Mouse (Mus musculus): ENCODE data around the gene Vmn1r188.
"Not testable (repeated sequence)": the region's sequence is repeated elsewhere in the genome, so short reads cannot be mapped to it uniquely, and the experiment has no call there.

Vmn1r188 gene

DNA sequence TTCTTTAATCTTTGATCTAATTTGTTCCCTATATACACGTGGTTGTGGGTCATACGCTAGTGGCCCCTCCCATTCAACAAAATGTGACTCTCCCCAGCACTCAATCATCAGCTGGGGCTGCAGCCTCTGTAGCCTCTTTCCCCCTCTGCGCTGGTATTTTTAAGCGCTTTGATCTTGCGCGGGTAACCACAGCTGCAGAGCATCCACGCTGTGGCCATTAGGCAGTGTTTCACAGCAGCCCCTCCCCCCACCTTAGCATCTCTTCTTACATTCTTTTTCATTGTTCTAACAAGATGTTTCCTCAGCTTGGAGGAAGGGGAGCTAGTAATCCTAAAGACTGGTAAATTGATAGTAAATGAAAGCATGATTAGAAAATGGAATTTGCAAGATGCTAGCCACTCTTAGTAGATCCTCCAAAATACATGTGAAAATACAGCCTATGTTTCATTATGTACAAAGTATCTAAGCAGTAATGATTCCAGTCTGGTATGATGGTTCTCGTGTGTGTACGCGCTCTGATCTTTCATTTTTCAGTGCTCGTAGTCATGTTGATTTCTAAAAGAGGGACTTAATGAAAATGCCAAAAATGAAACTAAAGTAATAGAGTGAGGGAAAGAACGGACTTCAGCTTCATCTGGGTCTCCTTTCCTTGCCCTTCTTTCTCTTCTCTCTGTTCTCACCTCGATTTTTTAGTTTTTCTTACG, 34.4 kb upstream of the Vmn1r188 start:
- DNase-seq (ENCODE audit: low spot score): no peak

DNA sequence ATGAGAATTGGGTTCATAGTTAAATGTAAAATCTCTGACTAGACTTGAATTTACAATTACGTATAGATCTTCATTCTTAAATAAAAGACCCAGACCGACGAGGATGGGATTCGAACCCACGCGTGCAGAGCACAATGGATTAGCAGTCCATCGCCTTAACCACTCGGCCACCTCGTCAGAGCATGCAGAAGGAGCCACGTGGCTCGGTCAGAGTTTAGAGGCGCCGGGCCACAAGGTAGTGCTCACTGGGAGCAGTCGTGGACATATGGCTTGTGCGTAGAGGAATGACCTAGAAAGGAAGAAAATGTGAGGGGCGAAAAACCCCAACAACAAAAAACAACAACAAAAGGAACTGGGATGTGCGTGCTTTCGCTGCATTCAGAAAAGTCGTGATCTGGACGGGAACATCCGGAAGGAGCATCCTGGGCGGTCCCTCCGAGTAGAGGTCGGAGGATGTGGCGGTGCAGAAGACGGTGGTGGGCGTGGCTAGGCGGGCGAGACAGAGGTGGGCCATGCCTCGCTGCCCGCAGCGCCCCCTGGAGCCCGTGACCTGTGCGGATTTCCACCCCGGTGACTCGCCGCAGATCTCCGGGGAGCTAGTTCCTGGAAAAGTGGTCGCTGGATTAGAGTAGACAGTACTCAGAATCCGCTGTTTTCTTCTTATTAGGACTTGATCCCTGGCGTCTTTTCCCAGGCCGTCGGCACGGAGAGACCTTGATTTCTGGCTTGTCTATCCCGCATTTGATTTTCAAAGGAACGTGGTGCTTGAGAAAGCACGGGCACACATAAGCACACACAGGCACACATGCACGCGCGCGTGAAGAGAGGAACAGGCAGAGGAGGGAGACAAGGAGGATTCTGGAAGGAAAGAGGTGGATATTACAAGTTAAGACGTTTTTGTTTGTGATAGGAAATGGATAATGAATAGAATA, 33.4 kb upstream of the Vmn1r188 start:
- peak; percentile 69 for DNase-seq (ENCODE audit: low spot score)

DNA sequence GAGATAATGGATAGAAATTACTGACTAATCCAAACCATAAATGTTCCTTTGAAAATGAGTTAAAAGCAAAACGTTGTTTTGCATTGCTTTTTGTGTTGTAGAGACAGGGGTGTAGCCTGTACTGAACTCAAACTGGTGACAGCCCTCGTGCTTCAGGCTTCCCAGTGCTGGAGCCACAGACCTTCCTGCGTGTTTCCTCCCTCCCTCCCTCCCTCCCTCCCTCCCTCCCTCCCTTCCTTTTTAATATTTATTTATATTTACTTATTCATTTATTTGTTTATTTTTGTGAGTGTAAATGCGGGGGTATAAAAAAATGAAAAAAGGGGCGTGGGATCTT, 32.7 kb upstream of the Vmn1r188 start:
- DNase-seq (ENCODE audit: low spot score): no peak

DNA sequence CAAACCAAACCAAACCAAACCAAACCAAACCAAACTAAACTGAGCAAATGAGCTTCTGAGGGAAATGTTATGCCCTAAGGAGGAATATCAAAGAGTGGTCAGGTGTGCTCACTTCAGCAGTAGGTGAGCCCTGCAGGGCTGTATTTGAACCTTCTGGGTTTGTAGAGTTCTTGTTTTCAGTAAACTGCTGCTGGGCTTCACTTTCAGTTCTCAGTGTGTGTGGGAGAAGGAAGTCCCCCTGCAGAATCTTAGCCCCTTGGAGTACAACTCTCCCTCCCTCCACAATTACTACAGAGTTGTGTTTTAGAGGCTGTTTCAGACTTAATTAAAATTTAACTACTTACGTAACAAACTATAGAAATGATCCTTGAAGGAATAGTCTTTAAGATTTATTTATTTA, 30.5 kb upstream of the Vmn1r188 start:
- DNase-seq (ENCODE audit: low spot score): no peak

DNA sequence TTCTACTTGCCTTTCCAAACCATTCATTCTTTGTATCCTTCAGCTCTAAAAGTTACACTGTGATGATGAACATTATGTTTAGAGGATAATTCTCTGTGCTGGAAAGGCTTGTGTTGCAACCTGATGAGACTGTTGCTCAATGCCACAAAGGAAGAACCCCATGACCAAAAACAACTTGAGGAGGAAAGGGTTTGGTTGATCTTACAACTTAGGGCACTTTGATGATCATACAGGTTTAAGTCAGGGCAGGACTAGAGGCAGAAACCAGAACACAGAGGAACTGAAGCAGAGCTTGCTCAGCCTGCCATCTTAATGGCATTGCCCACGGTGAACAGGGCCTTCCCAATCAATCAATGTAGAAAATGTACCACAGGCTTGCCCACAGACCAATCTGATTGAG, 22.8 kb upstream of the Vmn1r188 start:
- no peak for DNase-seq (ENCODE audit: low spot score)

DNA sequence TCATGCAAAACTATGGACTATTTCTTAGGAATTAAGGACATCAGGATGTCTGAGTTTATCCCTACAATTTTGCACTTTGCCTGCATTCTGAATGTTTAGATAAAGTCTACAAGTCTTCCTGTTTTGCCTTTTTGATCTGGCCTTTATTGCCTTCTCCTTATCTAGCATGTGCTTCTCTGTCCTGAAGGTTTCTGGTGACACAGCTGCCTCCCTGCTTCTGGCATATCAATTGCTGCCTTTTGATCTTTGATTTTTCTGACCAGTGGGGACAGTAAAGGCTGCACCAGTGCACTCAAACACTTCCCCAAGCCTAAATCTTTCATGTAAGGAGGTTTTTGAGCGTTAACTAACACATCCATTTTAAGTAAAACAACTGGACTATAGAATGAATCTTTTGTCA, 20.8 kb upstream of the Vmn1r188 start:
- DNase-seq (ENCODE audit: low spot score): no peak

DNA sequence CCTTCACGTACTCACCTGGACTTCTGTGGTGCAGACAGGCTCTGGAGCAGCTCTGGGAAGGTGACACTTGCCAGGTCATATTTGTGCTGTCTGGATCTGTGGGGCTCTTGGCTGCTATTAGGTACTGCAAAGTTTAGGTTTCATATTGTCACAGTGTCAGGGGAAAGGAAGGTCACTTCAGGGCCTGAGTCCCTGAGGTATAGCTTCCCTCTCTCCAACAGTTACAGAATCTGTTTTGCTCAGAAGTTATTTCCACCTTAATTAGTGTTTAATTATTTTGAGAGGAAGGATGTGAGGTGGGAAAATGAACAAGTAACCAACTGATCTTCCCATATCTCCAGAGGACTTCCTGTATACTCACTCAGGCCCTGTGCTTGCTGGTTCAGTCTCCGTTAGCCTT, 21.5 kb downstream of the Vmn1r188 start, which contains the start of gene Vmn1r189:
Vmn1r189 (minus strand) TSS at position 101 of the 400 bp plus-strand sequence.
- DNase-seq (ENCODE audit: low spot score): not testable (repeated sequence)

DNA sequence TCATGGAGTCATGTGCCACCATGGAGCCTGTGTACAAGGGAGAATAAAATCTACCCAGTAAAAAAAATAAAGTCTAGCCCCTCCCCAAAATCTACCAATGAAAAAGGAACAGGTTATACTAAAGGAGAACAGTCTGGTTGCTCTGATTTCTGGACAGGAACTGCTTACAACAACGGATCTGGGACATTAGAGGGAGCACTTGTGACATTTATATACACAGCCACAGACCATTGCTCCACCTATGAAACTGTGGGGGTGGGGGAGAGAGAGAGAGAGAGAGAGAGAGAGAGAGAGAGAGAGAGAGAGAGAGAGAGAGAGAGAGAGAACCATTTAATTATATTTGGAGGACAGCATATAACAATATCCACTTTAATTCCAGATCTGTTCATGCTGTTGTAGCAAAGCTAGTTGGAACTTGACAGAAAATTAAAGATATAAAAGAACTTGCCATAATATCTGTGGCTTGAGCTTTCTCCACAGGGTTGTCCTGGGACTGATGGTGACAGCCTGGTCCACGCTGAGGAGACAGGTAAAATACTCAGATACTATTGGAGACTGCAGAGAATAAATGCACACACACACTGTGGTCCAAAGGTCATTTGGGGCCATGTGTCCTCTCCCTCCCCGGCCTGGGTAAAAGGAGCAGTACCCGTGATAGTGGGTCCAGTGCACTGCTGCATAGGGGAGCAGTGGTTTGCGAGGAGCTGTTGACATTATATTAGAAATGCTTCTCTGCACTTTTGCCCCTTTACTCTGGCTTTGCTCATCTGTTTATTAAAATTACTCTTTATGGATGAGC, 52.5 kb downstream of the Vmn1r188 start:
- DNase-seq (ENCODE audit: low spot score): not testable (repeated sequence)
